In genomic region chr7:24482208-24483020, GRCm38 (mm10) we compare ENCODE assay signal across 8 mouse cellular contexts. TPM values are rescaled to one million over a fixed set of nuclear protein-coding genes. Genes with fewer than 3 reads are reported as not detected.
DNase-seq lines count a peak whose midpoint lies in the region; ATAC-seq and TF ChIP-seq lines count a peak whose summit lies in the region.

No protein-coding gene starts in this region.

- ATAC-seq in lung, embryonic 14.5 days (ENCODE audit: insufficient read depth), result peak; percentile 20; the same call in 1 of the 2 replicates
- peak; percentile 8; the same call in 1 of the 2 replicates for ATAC-seq in forebrain, embryonic 11.5 days (replicated peaks; ENCODE audit: low FRiP score)
- no peak for ATAC-seq in limb, embryonic 12.5 days (ENCODE audit: insufficient number of reproducible peaks, insufficient read depth, low FRiP score, low TSS enrichment, low read depth)
- peak; percentile 50 for ATAC-seq in neural tube, embryonic 15.5 days (ENCODE audit: low FRiP score)
- ATAC-seq in monocyte, adult 5-6 weeks (replicated peaks; ENCODE audit: insufficient number of reproducible peaks, low FRiP score, low TSS enrichment, poor library complexity, severe bottlenecking), result no peak

- 1% methylated on average over 35 of the region's 38 CpGs for WGBS in lung, embryonic 14.5 days
- WGBS in forebrain, embryonic 11.5 days, result 2% methylated on average over 13 of the region's 38 CpGs
- 5% methylated on average over 8 of the region's 38 CpGs for WGBS in limb, embryonic 12.5 days
- 3% methylated on average over 16 of the region's 38 CpGs for WGBS in neural tube, embryonic 15.5 days

- peak overlapping the region; percentile 52 for H3K9ac ChIP-seq in lung, embryonic 14.5 days
- peak overlapping the region; percentile 82 for H3K9ac ChIP-seq in forebrain, embryonic 11.5 days (ENCODE audit: low read length)
- H3K9ac ChIP-seq in limb, embryonic 12.5 days (replicated peaks), result peak overlapping the region; percentile 75
- H3K9ac ChIP-seq in neural tube, embryonic 15.5 days (replicated peaks), result peak overlapping the region; percentile 81

- no peak for DNase-seq in lung, embryonic 14.5 days
- no peak for DNase-seq in lung, postnatal 10 days
- DNase-seq in forebrain, embryonic 11.5 days (ENCODE audit: low spot score), result no peak
- DNase-seq in adrenal gland, adult 8-10 months, result no peak
- no peak for DNase-seq in adrenal gland, adult 2 months

- peak overlapping the region; percentile 60 for H3K4me3 ChIP-seq in lung, embryonic 14.5 days (ENCODE audit: low read depth, low read length)
- H3K4me3 ChIP-seq in forebrain, embryonic 11.5 days (ENCODE audit: low read depth, low read length), result peak overlapping the region; percentile 73
- H3K4me3 ChIP-seq in limb, embryonic 12.5 days (replicated peaks), result peak overlapping the region; percentile 72
- peak overlapping the region; percentile 67 for H3K4me3 ChIP-seq in neural tube, embryonic 15.5 days (replicated peaks)

- H3K4me1 ChIP-seq in lung, embryonic 14.5 days (ENCODE audit: insufficient read depth), result no peaks in the 10 kb centered on the region; the same call in 1 of the 2 replicates
- peaks cover 20% of the 10 kb centered on the region for H3K4me1 ChIP-seq in forebrain, embryonic 11.5 days (replicated peaks; ENCODE audit: control insufficient read depth, insufficient read depth, low read length)
- H3K4me1 ChIP-seq in limb, embryonic 12.5 days (replicated peaks), result peaks cover 31% of the 10 kb centered on the region
- H3K4me1 ChIP-seq in neural tube, embryonic 15.5 days, result peaks cover 68% of the 10 kb centered on the region

- peaks cover 29% of the 10 kb centered on the region for H3K27me3 ChIP-seq in lung, embryonic 14.5 days (ENCODE audit: insufficient read depth, low read length)
- no peaks in the 10 kb centered on the region; the same call in 1 of the 2 replicates for H3K27me3 ChIP-seq in forebrain, embryonic 11.5 days (ENCODE audit: control insufficient read depth, insufficient read depth, low read length)
- peaks cover 43% of the 10 kb centered on the region for H3K27me3 ChIP-seq in limb, embryonic 12.5 days
- H3K27me3 ChIP-seq in neural tube, embryonic 15.5 days (replicated peaks), result no peaks in the 10 kb centered on the region

- H3K4me2 ChIP-seq in lung, embryonic 14.5 days, result peak overlapping the region; percentile 98
- H3K4me2 ChIP-seq in forebrain, embryonic 11.5 days (ENCODE audit: low read depth, low read length, severe bottlenecking), result peak overlapping the region; percentile 83
- peak overlapping the region; percentile 95 for H3K4me2 ChIP-seq in limb, embryonic 12.5 days
- H3K4me2 ChIP-seq in neural tube, embryonic 15.5 days, result peak overlapping the region; percentile 77

- no peak overlapping the region for H3K27ac ChIP-seq in lung, embryonic 14.5 days (ENCODE audit: low read depth)
- H3K27ac ChIP-seq in forebrain, embryonic 11.5 days (ENCODE audit: low read depth, low read length), result peak overlapping the region; percentile 31; the same call in 1 of the 2 replicates
- no peak overlapping the region for H3K27ac ChIP-seq in limb, embryonic 12.5 days
- peak overlapping the region; percentile 89 for H3K27ac ChIP-seq in neural tube, embryonic 15.5 days (replicated peaks)

- H3K9me3 ChIP-seq in lung, embryonic 14.5 days (ENCODE audit: low read depth, low read length), result no peaks in the 10 kb centered on the region
- no peaks in the 10 kb centered on the region for H3K9me3 ChIP-seq in forebrain, embryonic 11.5 days (ENCODE audit: control insufficient read depth, low read length)
- no peaks in the 10 kb centered on the region for H3K9me3 ChIP-seq in limb, embryonic 12.5 days
- H3K9me3 ChIP-seq in neural tube, embryonic 15.5 days (replicated peaks), result no peaks in the 10 kb centered on the region

- no peaks in the 10 kb centered on the region for H3K36me3 ChIP-seq in lung, embryonic 14.5 days (ENCODE audit: insufficient read depth)
- H3K36me3 ChIP-seq in forebrain, embryonic 11.5 days (ENCODE audit: control insufficient read depth, insufficient read depth, low read length), result no peaks in the 10 kb centered on the region
- H3K36me3 ChIP-seq in limb, embryonic 12.5 days, result no peaks in the 10 kb centered on the region
- no peaks in the 10 kb centered on the region for H3K36me3 ChIP-seq in neural tube, embryonic 15.5 days

- no peak for TF ChIP-seq CTCF in lung, embryonic 14.5 days (IDR thresholded peaks at IDR 0.05; ENCODE audit: low read depth)

RNA-seq across cellular contexts. Expression of gene Cadm4, which starts 0.6 kb away (rescaled TPM):
- 0.34 and 0.72 TPM in 2 replicates for polyA plus RNA-seq in lung, embryonic 14.5 days (2014; fragmentation: Nextera tagmentation; extraction: Ambion mirVana)
- polyA plus RNA-seq in forebrain, embryonic 11.5 days (2014; fragmentation: Nextera tagmentation; extraction: Ambion mirVana), result 7.1 and 8.9 TPM in 2 replicates
- polyA plus RNA-seq in limb, embryonic 12.5 days (2016; fragmentation: Nextera tagmentation; extraction: Ambion mirVana), result 6.5 and 7.0 TPM in 2 replicates
- 67.2 and 90.6 TPM in 2 replicates for polyA plus RNA-seq in neural tube, embryonic 15.5 days (2015; fragmentation: Nextera tagmentation; extraction: Ambion mirVana)
- 1 to 10 TPM; 3.1 to 4.7 (median 4.1) TPM for total RNA-seq in adrenal gland, adult 8-10 months (2022)
- total RNA-seq in monocyte, adult 5-6 weeks (2017), result not detected in 3 replicates
- total RNA-seq in adrenal gland, adult 2 months (2021), result 1 to 10 TPM; 1.7 to 4.7 TPM
- polyA plus RNA-seq in adrenal gland, adult 2 months (2012; rRNA removed), result 6.6 and 7.5 TPM in 2 replicates

RNA-seq across cellular contexts. Expression of gene Plaur, which starts 20.1 kb away (rescaled TPM):
- 18.1 and 20.2 TPM in 2 replicates for polyA plus RNA-seq in lung, embryonic 14.5 days (2014; fragmentation: Nextera tagmentation; extraction: Ambion mirVana)
- 1.1 and 1.2 TPM in 2 replicates for polyA plus RNA-seq in forebrain, embryonic 11.5 days (2014; fragmentation: Nextera tagmentation; extraction: Ambion mirVana)
- polyA plus RNA-seq in limb, embryonic 12.5 days (2016; fragmentation: Nextera tagmentation; extraction: Ambion mirVana), result 1.8 and 2.6 TPM in 2 replicates
- 1.7 and 4.6 TPM in 2 replicates for polyA plus RNA-seq in neural tube, embryonic 15.5 days (2015; fragmentation: Nextera tagmentation; extraction: Ambion mirVana)
- total RNA-seq in adrenal gland, adult 8-10 months (2022), result 10 to 100 TPM in 3 of 4 experiments, 1 to 10 TPM in 1; 9.6 to 19.2 (median 10.2) TPM
- total RNA-seq in monocyte, adult 5-6 weeks (2017), result 286 to 300 TPM (median 297 TPM) in 3 replicates
- total RNA-seq in adrenal gland, adult 2 months (2021), result 10 to 100 TPM in 1 of 2 experiments, 1 to 10 TPM in 1; 9.5 to 10.8 TPM
- polyA plus RNA-seq in adrenal gland, adult 2 months (2012; rRNA removed), result 15.5 and 18.0 TPM in 2 replicates

RNA-seq across cellular contexts. Expression of gene Zfp428, which starts 24.4 kb away (rescaled TPM):
- 36.2 and 37.7 TPM in 2 replicates for polyA plus RNA-seq in lung, embryonic 14.5 days (2014; fragmentation: Nextera tagmentation; extraction: Ambion mirVana)
- 109 and 114 TPM in 2 replicates for polyA plus RNA-seq in forebrain, embryonic 11.5 days (2014; fragmentation: Nextera tagmentation; extraction: Ambion mirVana)
- 94.4 and 101 TPM in 2 replicates for polyA plus RNA-seq in limb, embryonic 12.5 days (2016; fragmentation: Nextera tagmentation; extraction: Ambion mirVana)
- polyA plus RNA-seq in neural tube, embryonic 15.5 days (2015; fragmentation: Nextera tagmentation; extraction: Ambion mirVana), result 215 and 282 TPM in 2 replicates
- total RNA-seq in adrenal gland, adult 8-10 months (2022), result 1 to 10 TPM; 4.9 to 7.3 (median 5.6) TPM
- total RNA-seq in monocyte, adult 5-6 weeks (2017), result 0.95 TPM in 1 of 3 replicates, not detected in the others
- total RNA-seq in adrenal gland, adult 2 months (2021), result 1 to 10 TPM; 4.2 to 7.2 TPM
- polyA plus RNA-seq in adrenal gland, adult 2 months (2012; rRNA removed), result 32.1 and 38.3 TPM in 2 replicates

RNA-seq across cellular contexts. Expression of gene AC161166.1, which starts 29.8 kb away (rescaled TPM):
- 0.32 and 0.47 TPM in 2 replicates for polyA plus RNA-seq in lung, embryonic 14.5 days (2014; fragmentation: Nextera tagmentation; extraction: Ambion mirVana)
- 0.96 and 1.3 TPM in 2 replicates for polyA plus RNA-seq in forebrain, embryonic 11.5 days (2014; fragmentation: Nextera tagmentation; extraction: Ambion mirVana)
- polyA plus RNA-seq in limb, embryonic 12.5 days (2016; fragmentation: Nextera tagmentation; extraction: Ambion mirVana), result 0.52 and 1.1 TPM in 2 replicates
- 0.98 and 1.2 TPM in 2 replicates for polyA plus RNA-seq in neural tube, embryonic 15.5 days (2015; fragmentation: Nextera tagmentation; extraction: Ambion mirVana)
- not detected for total RNA-seq in adrenal gland, adult 8-10 months (2022)
- total RNA-seq in monocyte, adult 5-6 weeks (2017), result 1.1 TPM in 1 of 3 replicates, not detected in the others
- total RNA-seq in adrenal gland, adult 2 months (2021), result not detected
- polyA plus RNA-seq in adrenal gland, adult 2 months (2012; rRNA removed), result not detected in 2 replicates

RNA-seq across cellular contexts. Expression of gene Irgc1, which starts 30.3 kb away (rescaled TPM):
- 0.14 TPM in 1 of 2 replicates, not detected in the other for polyA plus RNA-seq in lung, embryonic 14.5 days (2014; fragmentation: Nextera tagmentation; extraction: Ambion mirVana)
- not detected in 2 replicates for polyA plus RNA-seq in forebrain, embryonic 11.5 days (2014; fragmentation: Nextera tagmentation; extraction: Ambion mirVana)
- polyA plus RNA-seq in limb, embryonic 12.5 days (2016; fragmentation: Nextera tagmentation; extraction: Ambion mirVana), result not detected in 2 replicates
- not detected in 2 replicates for polyA plus RNA-seq in neural tube, embryonic 15.5 days (2015; fragmentation: Nextera tagmentation; extraction: Ambion mirVana)
- not detected for total RNA-seq in adrenal gland, adult 8-10 months (2022)
- total RNA-seq in monocyte, adult 5-6 weeks (2017), result 1.7 TPM in 1 of 3 replicates, not detected in the others
- total RNA-seq in adrenal gland, adult 2 months (2021), result not detected
- polyA plus RNA-seq in adrenal gland, adult 2 months (2012; rRNA removed), result 0.19 TPM in 1 of 2 replicates, not detected in the other

Comparison
In these comparisons a context has a peak if more than half of its experiments do, and no peak if none do; other contexts are left out.
1. ATAC-seq: peak in lung, embryonic 14.5 days (single experiment), forebrain, embryonic 11.5 days (single experiment) and neural tube, embryonic 15.5 days (single experiment); none in limb, embryonic 12.5 days (single experiment) and monocyte, adult 5-6 weeks (single experiment).
2. H3K27ac ChIP-seq: peak in forebrain, embryonic 11.5 days (single experiment) and neural tube, embryonic 15.5 days (single experiment); none in lung, embryonic 14.5 days (single experiment) and limb, embryonic 12.5 days (single experiment).
3. Peak in every context shown above with its lines, with median percentiles within 50 percentile points of each other: H3K4me2 ChIP-seq, H3K4me3 ChIP-seq and H3K9ac ChIP-seq.